Comparison of ENCODE assay signal across 7 mouse cellular contexts in the genomic region with DNA sequence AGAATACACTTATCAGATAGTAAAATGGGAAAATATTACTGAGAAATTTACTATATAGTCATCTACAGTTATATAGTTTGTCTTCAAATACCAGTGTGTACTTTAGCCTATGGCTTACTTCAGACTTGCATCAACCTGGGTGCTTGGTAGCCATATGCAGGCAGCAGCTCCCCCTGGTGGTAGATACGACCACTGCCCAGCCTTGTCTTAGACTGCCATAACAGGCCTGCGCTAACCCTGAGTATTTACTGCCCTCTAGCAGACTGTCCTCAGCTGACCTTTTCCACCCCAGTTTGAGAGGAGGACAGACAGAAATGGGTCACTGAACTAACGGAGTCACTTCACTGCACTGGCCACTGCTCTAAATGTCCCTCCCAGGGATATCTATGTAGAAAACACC.
A peak's percentile ranks its signal among the peaks of the same experiment; 100 is the strongest.
DNase-seq lines count a peak whose midpoint lies in the region; ATAC-seq lines count a peak whose summit lies in the region.

No protein-coding gene starts in this region.

- intact Hi-C loops in left cerebral cortex, postnatal 36 days (cut with DNase I) = no loop called here

- H3K4me3 ChIP-seq in midbrain, embryonic 11.5 days (ENCODE audit: low read depth, low read length) = no peak overlapping the region

- peak; percentile 88 for ATAC-seq in activated CD4-positive, CD25-positive, alpha-beta regulatory T cell, adult 4 months
- ATAC-seq in common myeloid progenitor, adult 5-6 weeks (replicated peaks; ENCODE audit: low read depth, poor library complexity, severe bottlenecking) = peak; percentile 99
- ATAC-seq in midbrain, embryonic 11.5 days (ENCODE audit: low FRiP score) = peak; percentile 81; the same call in 1 of the 2 replicates

- H3K36me3 ChIP-seq in midbrain, embryonic 11.5 days (ENCODE audit: control insufficient read depth, insufficient read depth, low read length) = no peaks in the 10 kb centered on the region

- DNase-seq in gastrocnemius, adult 8-10 months (ENCODE audit: low spot score in 2 of 2) = peak; percentile 64 to 66
- peak; percentile 84 for DNase-seq in induced T-regulatory cell, adult 2 months (ENCODE audit: low read depth)
- DNase-seq in left cerebral cortex, postnatal 36 days (ENCODE audit: low spot score in 2 of 2) = peak; percentile 72 to 74
- peak; percentile 93 for DNase-seq in midbrain, embryonic 11.5 days (ENCODE audit: low spot score, missing footprints)
- DNase-seq in right cerebral cortex, postnatal 4 days = peak; percentile 67

- H3K9ac ChIP-seq in midbrain, embryonic 11.5 days (ENCODE audit: low read length) = no peak overlapping the region

- no peak overlapping the region for H3K4me2 ChIP-seq in midbrain, embryonic 11.5 days

- peaks cover 2% of the 10 kb centered on the region; the same call in 1 of the 2 replicates for H3K4me1 ChIP-seq in midbrain, embryonic 11.5 days (ENCODE audit: control insufficient read depth, insufficient read depth, low read length)

- no peaks in the 10 kb centered on the region for H3K9me3 ChIP-seq in midbrain, embryonic 11.5 days (ENCODE audit: control insufficient read depth, low read length)

- H3K27me3 ChIP-seq in midbrain, embryonic 11.5 days (ENCODE audit: control insufficient read depth, insufficient read depth, low read length) = no peaks in the 10 kb centered on the region

- no peak overlapping the region for H3K27ac ChIP-seq in midbrain, embryonic 11.5 days (ENCODE audit: low read depth, low read length)

- 14% methylated on average over 3 of the region's 3 CpGs for WGBS in midbrain, embryonic 11.5 days
